Mouse (Mus musculus): ENCODE data around the gene Rsph6a. TPM values are rescaled to one million over a fixed set of nuclear protein-coding genes. Genes with fewer than 3 reads are reported as not detected.
"Not testable (repeated sequence)": the region's sequence is repeated elsewhere in the genome, so short reads cannot be mapped to it uniquely, and the experiment has no call there.

Rsph6a gene
- total RNA-seq, 2 experiments from 2014 or later: 0.35 TPM; not detected in 1

GRCm38 (mm10) chr7:19046286-19047069, 8.0 kb upstream of the Rsph6a start:
- DNase-seq (ENCODE audit: low spot score in 2 of 2): no peak

- no peak for DNase-seq (ENCODE audit: low spot score in 2 of 2)
These were observed 6.4 kb upstream of the Rsph6a start for GRCm38 (mm10) chr7:19048006-19048527.

GRCm38 (mm10) chr7:19049252-19049651, 5.2 kb upstream of the Rsph6a start:
- no peak for DNase-seq (ENCODE audit: low spot score in 2 of 2)

GRCm38 (mm10) chr7:19050172-19050571, 4.3 kb upstream of the Rsph6a start:
- peak; percentile 36 to 70 for DNase-seq (ENCODE audit: low spot score in 2 of 2)

DNA sequence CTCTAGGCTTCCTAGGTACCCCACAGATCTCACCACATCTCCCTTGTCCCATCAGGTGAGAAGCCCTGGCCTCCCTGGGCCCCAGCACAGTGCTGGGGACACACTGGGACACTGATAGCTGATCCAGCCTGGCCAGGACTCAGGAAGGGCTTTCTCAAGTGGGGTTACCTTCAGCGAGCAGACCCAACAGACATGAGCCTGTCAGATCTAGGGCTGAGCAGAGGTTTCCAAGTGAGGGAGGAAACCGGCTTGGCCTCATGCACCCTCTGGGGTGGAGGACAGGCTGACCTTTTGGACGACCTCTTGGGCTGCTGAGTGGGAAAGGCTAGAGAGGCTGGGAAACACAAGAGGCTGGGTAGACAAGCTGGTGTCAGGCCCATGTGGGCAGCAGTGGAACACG, 3.3 kb upstream of the Rsph6a start:
- DNase-seq (ENCODE audit: low spot score in 2 of 2): no peak

DNA sequence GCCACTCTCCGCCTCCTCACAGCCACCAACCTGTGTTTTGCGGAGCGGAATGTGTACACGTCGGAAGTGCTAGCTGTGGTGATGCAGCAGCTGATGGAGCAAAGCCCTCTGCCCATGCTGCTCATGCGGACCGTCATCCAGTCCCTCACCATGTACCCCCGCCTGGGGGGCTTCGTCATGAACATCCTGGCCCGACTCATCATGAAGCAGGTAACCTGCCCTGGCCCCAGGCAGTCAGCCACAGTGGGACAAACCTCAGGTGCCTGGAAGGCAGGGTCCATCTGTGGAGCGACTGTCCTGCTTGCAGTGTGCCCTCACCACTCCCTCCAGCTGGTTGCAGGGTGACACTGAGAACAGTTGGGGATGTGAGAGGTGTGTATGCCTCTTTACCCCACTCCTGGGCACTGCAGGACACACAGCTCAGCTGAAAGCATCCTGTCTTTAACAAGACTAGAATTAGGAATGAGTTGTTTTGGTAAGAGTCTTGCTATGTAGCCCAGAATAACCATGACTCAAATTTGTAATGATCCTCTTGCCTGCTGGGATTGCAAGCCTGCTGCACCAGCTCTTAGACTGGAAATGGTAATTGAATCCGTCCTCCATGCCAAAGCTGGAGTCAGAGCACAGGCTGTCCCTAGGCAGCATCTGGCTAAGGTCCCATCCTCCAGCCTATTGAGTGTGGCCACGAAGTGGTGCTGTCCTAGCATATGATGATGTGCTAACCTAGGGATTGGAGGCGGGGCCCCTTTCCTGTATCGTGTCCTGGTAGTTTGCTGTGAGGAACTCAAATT, 1.9 kb upstream of the Rsph6a start:
- peak; percentile 60 to 73 for DNase-seq (ENCODE audit: low spot score in 2 of 2)

- no peak for DNase-seq (ENCODE audit: low spot score in 2 of 2)
These were observed 1.4 kb upstream of the Rsph6a start for GRCm38 (mm10) chr7:19053136-19053532.

DNA sequence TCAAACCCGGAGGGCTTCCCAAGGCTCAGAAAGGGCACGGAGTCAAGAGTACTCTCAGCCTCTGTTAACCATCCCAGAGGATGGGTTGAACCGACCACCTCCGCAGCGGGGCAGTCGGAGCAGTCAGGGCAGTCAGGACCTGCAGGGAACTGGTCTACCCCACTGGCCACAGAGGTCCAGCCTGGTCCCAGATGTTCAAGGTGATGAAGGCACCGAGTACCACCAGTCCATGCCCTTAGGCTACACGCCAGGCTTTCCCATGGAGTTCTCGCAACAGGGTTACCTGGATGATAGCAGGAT, 237 bp downstream of the Rsph6a start:
- no peak for DNase-seq (ENCODE audit: low spot score in 2 of 2)

- no peak for DNase-seq (ENCODE audit: low spot score in 2 of 2)
These were observed 618 bp downstream of the Rsph6a start for GRCm38 (mm10) chr7:19055108-19055507.

- no peak for DNase-seq (ENCODE audit: low spot score in 2 of 2)
These were observed 2.9 kb downstream of the Rsph6a start for GRCm38 (mm10) chr7:19057405-19057804.

GRCm38 (mm10) chr7:19065896-19066295, 11.4 kb downstream of the Rsph6a start:
- DNase-seq (ENCODE audit: low spot score in 2 of 2): no peak

GRCm38 (mm10) chr7:19067063-19067462, 12.6 kb downstream of the Rsph6a start:
- DNase-seq (ENCODE audit: low spot score in 2 of 2): no peak

GRCm38 (mm10) chr7:19067935-19068334, 13.4 kb downstream of the Rsph6a start:
- DNase-seq (ENCODE audit: low spot score in 2 of 2): no peak

DNA sequence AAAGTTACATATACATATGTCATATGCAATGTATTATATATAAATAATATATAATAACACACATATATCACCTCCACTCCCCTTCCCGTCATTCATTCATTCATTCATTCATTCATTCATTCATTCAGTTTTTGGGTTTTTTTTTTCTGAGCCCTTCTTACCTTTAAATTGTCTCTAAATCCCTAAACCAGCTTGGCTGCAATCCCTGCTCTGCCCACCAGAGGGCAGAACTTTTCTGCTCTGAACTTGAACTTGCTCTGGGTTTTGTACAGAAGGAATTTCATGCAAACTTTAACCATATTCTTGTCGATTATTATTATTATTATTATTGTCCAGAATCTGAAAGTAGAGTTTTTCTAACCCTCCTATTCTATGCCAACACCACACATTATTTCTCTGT, 14.2 kb downstream of the Rsph6a start:
- DNase-seq (ENCODE audit: low spot score in 2 of 2): peak; percentile 67 to 68

- no peak for DNase-seq (ENCODE audit: low spot score in 2 of 2)
These were observed 15.0 kb downstream of the Rsph6a start for GRCm38 (mm10) chr7:19069500-19069899.

DNA sequence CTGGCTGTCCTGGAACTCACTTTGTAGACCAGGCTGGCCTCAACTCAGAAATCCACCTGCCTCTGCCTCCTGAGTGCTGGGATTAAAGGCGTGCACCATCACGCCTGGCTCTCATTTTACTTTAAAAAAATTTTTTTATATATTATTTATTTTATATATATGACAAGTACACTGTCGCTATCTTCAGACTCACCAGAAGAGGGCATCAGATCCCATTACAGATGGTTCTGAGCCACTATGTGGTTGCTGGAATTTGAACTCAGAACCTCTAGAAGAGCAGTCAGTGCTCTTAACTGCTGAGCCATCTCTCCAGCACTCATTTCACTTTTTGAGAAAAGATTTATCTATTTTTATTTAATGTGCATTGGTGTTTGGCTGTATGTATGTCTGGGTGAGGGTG, 16.5 kb downstream of the Rsph6a start:
- not testable (repeated sequence) for DNase-seq (ENCODE audit: low spot score in 2 of 2)

- DNase-seq (ENCODE audit: low spot score in 2 of 2): no peak
These were observed 19.0 kb downstream of the Rsph6a start for GRCm38 (mm10) chr7:19073504-19073903.

DNA sequence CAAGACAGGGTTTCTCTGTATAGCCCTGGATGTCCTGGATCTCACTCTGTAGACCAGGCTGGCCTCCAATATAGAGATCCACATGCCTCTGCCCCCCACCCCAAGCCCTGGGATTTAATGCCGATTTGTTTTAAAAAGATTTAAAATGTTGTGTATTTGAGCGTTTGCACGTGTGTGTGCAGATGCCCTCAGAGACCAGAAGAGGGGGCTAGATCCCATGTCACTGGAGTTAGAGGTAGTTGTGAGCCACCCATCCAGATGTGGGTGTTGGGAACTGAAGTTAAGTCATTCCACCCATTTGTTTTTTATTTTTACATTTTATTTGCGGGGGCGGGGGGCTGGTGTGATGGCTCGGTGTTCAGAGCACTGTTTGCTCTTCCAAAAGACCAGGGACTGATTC, 20.0 kb downstream of the Rsph6a start:
- no peak for DNase-seq (ENCODE audit: low spot score in 2 of 2)

DNA sequence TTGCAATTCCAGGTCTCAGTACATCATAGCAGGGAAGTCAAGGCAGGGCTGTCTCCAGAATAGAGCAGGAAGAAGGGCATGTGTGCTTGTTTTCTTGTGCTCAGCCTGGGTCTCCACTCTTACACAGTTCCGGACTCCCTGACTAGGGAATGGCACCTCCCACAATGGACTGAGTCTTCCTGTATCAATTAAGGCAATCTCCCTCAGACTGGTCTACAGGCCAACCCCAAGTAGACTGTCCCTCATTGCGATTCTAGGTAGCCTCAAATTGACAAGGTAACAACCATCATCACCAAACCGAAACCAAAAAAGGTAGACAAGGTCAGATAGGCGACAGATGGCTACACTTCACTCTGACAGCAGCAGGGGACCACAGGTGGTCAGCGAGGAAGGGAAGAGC, 20.7 kb downstream of the Rsph6a start:
- DNase-seq (ENCODE audit: low spot score in 2 of 2): no peak

GRCm38 (mm10) chr7:19075723-19076585, 21.5 kb downstream of the Rsph6a start, which contains the start of gene Dmwd:
Dmwd (plus strand) TSS chr7:19076227.
- DNase-seq (ENCODE audit: low spot score in 2 of 2): peak; percentile 90 to 96

GRCm38 (mm10) chr7:19076586-19076991, 22.1 kb downstream of the Rsph6a start:
- DNase-seq (ENCODE audit: low spot score in 2 of 2): no peak
